Mouse (Mus musculus) T-helper 1 cell (primary cell): ENCODE data around the gene Rai14.

Source experiments
- in situ Hi-C: fragments of 300-600 bp; cut with MboI, MseI; formaldehyde crosslinking; loops from one replicate; pipeline ENCODE4 v1.15.1; 2025; ENCODE audit warnings: high pct_unique_total_duplicates

Gene Rai14

DNA sequence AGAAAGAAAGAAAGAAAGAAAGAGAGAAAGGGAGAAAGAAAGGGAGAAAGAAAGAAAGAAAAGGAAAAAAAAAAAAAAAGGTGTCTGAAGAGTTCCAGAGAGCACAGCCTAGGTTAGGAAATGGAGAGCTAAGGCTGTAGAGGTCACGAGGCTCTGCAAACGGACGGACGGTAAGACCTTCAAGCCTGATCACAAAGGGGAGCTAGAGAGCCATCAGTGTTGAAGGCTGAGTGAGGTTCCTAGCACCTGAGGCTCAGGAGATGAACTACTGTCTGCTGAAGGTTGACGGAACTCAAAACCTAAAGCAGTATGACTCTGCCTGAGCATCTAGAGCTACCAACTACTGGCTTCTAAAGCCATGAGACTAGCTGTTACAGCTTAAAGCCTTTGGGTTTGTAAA, 179.8 kb downstream of the Rai14 start:
- in situ Hi-C loops, result loop anchor here (25.0 kb wide), 2 partner anchors 353 to 778 kb away; no protein-coding TSS in a partner anchor

DNA sequence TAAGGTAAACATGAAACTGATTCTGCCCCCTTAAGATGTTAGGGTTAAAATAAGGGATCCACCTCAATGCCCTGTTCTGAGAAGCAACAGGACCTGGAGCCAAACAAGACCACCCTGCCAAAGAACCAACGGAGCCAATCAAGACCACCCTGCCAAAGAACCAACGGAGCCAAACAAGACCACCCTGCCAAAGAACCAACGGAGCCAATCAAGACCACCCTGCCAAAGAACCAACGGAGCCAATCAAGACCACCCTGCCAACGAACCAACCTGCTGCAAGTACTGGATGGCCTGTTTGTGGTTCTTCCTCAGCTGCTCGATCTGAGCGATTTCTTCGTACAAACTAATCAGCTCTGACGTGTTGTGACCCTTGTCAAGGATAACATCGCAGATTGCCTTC, 181.1 kb downstream of the Rai14 start:
- in situ Hi-C loops, result loop anchor here (25.0 kb wide), 2 partner anchors 354 to 779 kb away; no protein-coding TSS in a partner anchor

DNA sequence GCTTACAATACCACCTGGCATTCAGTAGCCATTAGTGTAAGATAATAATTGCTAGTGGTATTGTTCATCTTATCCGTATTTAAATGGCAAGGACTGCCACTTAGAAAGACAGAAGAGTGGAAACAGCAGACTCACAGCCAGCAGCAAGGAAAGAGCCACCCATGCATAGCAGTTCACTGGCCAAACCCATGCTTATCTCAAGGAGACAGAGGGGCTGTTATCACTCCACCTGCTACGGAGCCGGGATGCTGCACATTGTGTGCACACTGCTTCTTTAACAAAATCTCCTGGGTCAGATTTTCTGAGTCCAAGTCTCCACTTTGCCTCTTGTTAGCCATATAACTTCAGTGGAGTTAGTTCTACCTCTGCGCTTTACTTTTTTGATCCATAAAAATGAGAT, 183.1 kb downstream of the Rai14 start:
- in situ Hi-C loops, result loop anchor here (25.0 kb wide), 2 partner anchors 356 to 781 kb away; no protein-coding TSS in a partner anchor

DNA sequence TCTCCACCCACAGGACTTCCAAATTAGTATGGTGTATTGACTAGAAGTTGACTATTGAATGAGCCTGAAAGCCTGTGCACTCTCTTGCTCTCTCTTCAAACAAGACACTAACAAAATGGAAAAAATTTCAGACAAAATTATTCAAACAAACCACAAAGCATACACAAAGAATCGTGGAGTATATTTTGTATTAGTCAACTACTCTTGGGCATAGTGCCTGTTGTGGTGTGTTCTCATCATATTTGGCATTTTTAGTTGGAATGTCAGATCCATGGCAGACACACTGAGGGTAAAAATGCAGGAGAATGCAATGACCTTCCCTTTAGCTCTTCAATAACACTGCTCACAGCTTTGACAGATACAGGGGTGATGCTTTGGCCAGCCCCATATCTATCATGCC, 188.5 kb downstream of the Rai14 start:
- in situ Hi-C loops, result loop anchor here (25.0 kb wide), 2 partner anchors 361 to 786 kb away; no protein-coding TSS in a partner anchor
